Mouse (Mus musculus): Measurements from ENCODE around the gene Olfr1124. TPM values are rescaled to one million over a fixed set of nuclear protein-coding genes. Genes with fewer than 3 reads are reported as not detected.
"Not testable (repeated sequence)": the region's sequence is repeated elsewhere in the genome, so short reads cannot be mapped to it uniquely, and the experiment has no call there.

Gene Olfr1124
- 0.10 TPM in 1 of 2 replicates, not detected in the other for polyA plus RNA-seq (2014; fragmentation: Nextera tagmentation; extraction: Ambion mirVana)

- no peak for ATAC-seq (ENCODE audit: low FRiP score, low TSS enrichment)
- Histone ChIP-seq H3K27me3 (ENCODE audit: control insufficient read depth, insufficient read depth, low read length) (no peaks in the 10 kb centered on the region), H3K9ac (ENCODE audit: low read depth, low read length) (no peak within 1 kb of the TSS), H3K27ac (ENCODE audit: low read depth, low read length) (no peak within 1 kb of the TSS), H3K4me3 (ENCODE audit: low read length) (no peak within 1 kb of the TSS), H3K4me1 (ENCODE audit: control insufficient read depth, insufficient read depth, low read length) (no peaks in the 10 kb centered on the region), H3K4me2 (replicated peaks; ENCODE audit: low read depth, low read length) (no peak within 1 kb of the TSS), H3K9me3 (ENCODE audit: control insufficient read depth, low read length) (no peaks in the 10 kb centered on the region), H3K36me3 (ENCODE audit: control insufficient read depth, insufficient read depth, low read length) (no peaks in the 10 kb centered on the region)
- 89% methylated on average over 1 of the region's 1 CpGs for WGBS
Measured at GRCm38 (mm10) chr2:87429975-87430374, at the start of gene Olfr1124. Gene Olfr1124 (plus strand): TSS chr2:87430275.

GRCm38 (mm10) chr2:87383935-87384334, 46.1 kb upstream of the Olfr1124 start:
- no peak overlapping the region for H3K4me2 ChIP-seq (replicated peaks; ENCODE audit: low read depth, low read length)
- no peak overlapping the region for H3K27ac ChIP-seq (ENCODE audit: low read depth, low read length)
- no peak overlapping the region for H3K4me3 ChIP-seq (ENCODE audit: low read length)
- H3K4me1 ChIP-seq (ENCODE audit: control insufficient read depth, insufficient read depth, low read length) = no peaks in the 10 kb centered on the region
- H3K36me3 ChIP-seq (ENCODE audit: control insufficient read depth, insufficient read depth, low read length) = no peaks in the 10 kb centered on the region
- H3K9ac ChIP-seq (ENCODE audit: low read depth, low read length) = no peak overlapping the region
- ATAC-seq (ENCODE audit: low FRiP score, low TSS enrichment) = no peak
- WGBS = 80% methylated on average over 2 of the region's 2 CpGs
- H3K27me3 ChIP-seq (ENCODE audit: control insufficient read depth, insufficient read depth, low read length) = no peaks in the 10 kb centered on the region
- H3K9me3 ChIP-seq (ENCODE audit: control insufficient read depth, low read length) = no peaks in the 10 kb centered on the region

- Histone ChIP-seq H3K27me3 (ENCODE audit: control insufficient read depth, insufficient read depth, low read length) (no peaks in the 10 kb centered on the region), H3K36me3 (ENCODE audit: control insufficient read depth, insufficient read depth, low read length) (no peaks in the 10 kb centered on the region), H3K27ac (ENCODE audit: low read depth, low read length) (no peak within 1 kb of the TSS), H3K4me3 (ENCODE audit: low read length) (no peak within 1 kb of the TSS), H3K9me3 (ENCODE audit: control insufficient read depth, low read length) (no peaks in the 10 kb centered on the region), H3K4me1 (ENCODE audit: control insufficient read depth, insufficient read depth, low read length) (no peaks in the 10 kb centered on the region), H3K4me2 (replicated peaks; ENCODE audit: low read depth, low read length) (no peak within 1 kb of the TSS), H3K9ac (ENCODE audit: low read depth, low read length) (no peak within 1 kb of the TSS)
- WGBS = 87% methylated on average over 2 of the region's 2 CpGs
- ATAC-seq (ENCODE audit: low FRiP score, low TSS enrichment) = no peak
Measured at GRCm38 (mm10) chr2:87385549-87385948, 44.5 kb upstream of the Olfr1124 start, which contains the start of gene Olfr1122. Gene Olfr1122 (plus strand): TSS chr2:87385849.

GRCm38 (mm10) chr2:87393605-87394004, 36.5 kb upstream of the Olfr1124 start:
- H3K4me3 ChIP-seq (ENCODE audit: low read length); H3K4me2 ChIP-seq (replicated peaks; ENCODE audit: low read depth, low read length); H3K27ac ChIP-seq (ENCODE audit: low read depth, low read length); H3K9ac ChIP-seq (ENCODE audit: low read depth, low read length); H3K9me3 ChIP-seq (ENCODE audit: control insufficient read depth, low read length); H3K4me1 ChIP-seq (ENCODE audit: control insufficient read depth, insufficient read depth, low read length); H3K27me3 ChIP-seq (ENCODE audit: control insufficient read depth, insufficient read depth, low read length); H3K36me3 ChIP-seq (ENCODE audit: control insufficient read depth, insufficient read depth, low read length): not testable (repeated sequence)
- 0 out of 2 replicates have a peak, but pooled peaks have one; percentile 28 for ATAC-seq (ENCODE audit: low FRiP score, low TSS enrichment)
- 91% methylated on average over 5 of the region's 5 CpGs for WGBS

- not testable (repeated sequence) for H3K9me3 ChIP-seq (ENCODE audit: control insufficient read depth, low read length); H3K4me2 ChIP-seq (replicated peaks; ENCODE audit: low read depth, low read length); H3K4me1 ChIP-seq (ENCODE audit: control insufficient read depth, insufficient read depth, low read length); H3K27me3 ChIP-seq (ENCODE audit: control insufficient read depth, insufficient read depth, low read length); ATAC-seq (ENCODE audit: low FRiP score, low TSS enrichment); H3K36me3 ChIP-seq (ENCODE audit: control insufficient read depth, insufficient read depth, low read length); H3K9ac ChIP-seq (ENCODE audit: low read depth, low read length); H3K27ac ChIP-seq (ENCODE audit: low read depth, low read length); H3K4me3 ChIP-seq (ENCODE audit: low read length)
- WGBS = 83% methylated on average over 7 of the region's 7 CpGs
Measured at GRCm38 (mm10) chr2:87394686-87395085, 35.4 kb upstream of the Olfr1124 start.

DNA sequence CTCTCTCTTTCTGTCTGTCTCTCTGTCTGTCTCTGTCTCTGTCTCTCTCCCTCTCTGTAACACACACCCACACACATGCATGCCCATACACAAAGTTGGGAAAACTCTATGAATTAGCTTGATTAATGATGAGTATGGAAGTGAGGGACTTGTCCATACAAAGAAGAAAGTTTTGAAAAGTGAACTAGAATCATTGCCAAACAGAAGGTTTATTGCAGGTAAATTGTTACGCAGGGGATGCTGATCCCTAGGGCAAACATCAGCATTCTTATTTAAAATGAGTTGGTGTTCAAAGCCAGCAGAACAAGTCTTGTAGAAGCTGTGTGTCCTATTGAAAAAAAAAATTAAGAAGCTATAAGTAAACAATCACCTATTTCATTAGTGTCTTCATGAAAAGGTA, 13.7 kb upstream of the Olfr1124 start, which contains the start of gene Olfr1123:
Olfr1123 (plus strand) TSS at position 301 of the 400 bp plus-strand sequence.
- Histone ChIP-seq H3K27ac (ENCODE audit: low read depth, low read length) (no peak within 1 kb of the TSS), H3K9ac (ENCODE audit: low read depth, low read length) (no peak within 1 kb of the TSS), H3K27me3 (ENCODE audit: control insufficient read depth, insufficient read depth, low read length) (no peaks in the 10 kb centered on the region), H3K9me3 (ENCODE audit: control insufficient read depth, low read length) (no peaks in the 10 kb centered on the region), H3K36me3 (ENCODE audit: control insufficient read depth, insufficient read depth, low read length) (no peaks in the 10 kb centered on the region), H3K4me3 (ENCODE audit: low read length) (no peak within 1 kb of the TSS), H3K4me2 (replicated peaks; ENCODE audit: low read depth, low read length) (no peak within 1 kb of the TSS), H3K4me1 (ENCODE audit: control insufficient read depth, insufficient read depth, low read length) (no peaks in the 10 kb centered on the region)
- ATAC-seq (ENCODE audit: low FRiP score, low TSS enrichment) = no peak
- 80% methylated on average over 1 of the region's 1 CpGs for WGBS

DNA sequence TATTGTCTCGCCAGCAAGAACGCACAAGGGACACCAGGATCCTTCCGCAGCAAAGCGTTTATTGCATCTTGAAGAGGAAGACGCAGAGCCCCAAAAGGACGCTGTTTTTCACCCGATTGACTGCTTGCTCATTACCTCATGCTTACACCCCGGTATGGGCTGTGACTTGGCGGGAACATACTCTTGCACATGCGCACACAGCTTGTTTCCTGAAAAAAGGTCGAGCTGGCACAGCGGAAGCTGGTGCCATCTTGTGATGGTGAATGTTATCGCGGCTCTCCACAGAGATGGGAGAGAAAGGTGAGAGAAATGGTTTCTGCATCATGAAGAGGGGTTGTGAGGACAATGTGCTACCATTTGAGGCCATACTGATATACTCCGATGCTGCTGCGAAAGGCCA, 7.7 kb downstream of the Olfr1124 start:
- no peak overlapping the region for H3K27ac ChIP-seq (ENCODE audit: low read depth, low read length)
- 91% methylated on average over 16 of the region's 16 CpGs for WGBS
- ATAC-seq (ENCODE audit: low FRiP score, low TSS enrichment) = no peak

GRCm38 (mm10) chr2:87453662-87454061, 23.6 kb downstream of the Olfr1124 start, which contains the start of gene Olfr1126:
Gene Olfr1126 (plus strand): TSS chr2:87453962.
- H3K4me1 ChIP-seq (ENCODE audit: control insufficient read depth, insufficient read depth, low read length) = no peaks in the 10 kb centered on the region
- no peak for ATAC-seq (ENCODE audit: low FRiP score, low TSS enrichment)
- no peaks in the 10 kb centered on the region for H3K36me3 ChIP-seq (ENCODE audit: control insufficient read depth, insufficient read depth, low read length)

More for the DNA sequence above, 7.7 kb downstream of the Olfr1124 start:
- H3K27me3 ChIP-seq (ENCODE audit: control insufficient read depth, insufficient read depth, low read length) = no peaks in the 10 kb centered on the region
- no peak overlapping the region for H3K4me2 ChIP-seq (replicated peaks; ENCODE audit: low read depth, low read length)
- no peaks in the 10 kb centered on the region for H3K36me3 ChIP-seq (ENCODE audit: control insufficient read depth, insufficient read depth, low read length)
- H3K9me3 ChIP-seq (ENCODE audit: control insufficient read depth, low read length) = no peaks in the 10 kb centered on the region
- no peaks in the 10 kb centered on the region for H3K4me1 ChIP-seq (ENCODE audit: control insufficient read depth, insufficient read depth, low read length)
- no peak overlapping the region for H3K9ac ChIP-seq (ENCODE audit: low read depth, low read length)
- no peak overlapping the region for H3K4me3 ChIP-seq (ENCODE audit: low read length)

GRCm38 (mm10) chr2:87461769-87462168, 31.7 kb downstream of the Olfr1124 start:
- Histone ChIP-seq H3K27ac (ENCODE audit: low read depth, low read length) (no peak overlapping the region), H3K4me2 (replicated peaks; ENCODE audit: low read depth, low read length) (no peak overlapping the region), H3K9me3 (ENCODE audit: control insufficient read depth, low read length) (no peaks in the 10 kb centered on the region), H3K9ac (ENCODE audit: low read depth, low read length) (no peak overlapping the region), H3K27me3 (ENCODE audit: control insufficient read depth, insufficient read depth, low read length) (no peaks in the 10 kb centered on the region), H3K36me3 (ENCODE audit: control insufficient read depth, insufficient read depth, low read length) (no peaks in the 10 kb centered on the region), H3K4me3 (ENCODE audit: low read length) (no peak overlapping the region), H3K4me1 (ENCODE audit: control insufficient read depth, insufficient read depth, low read length) (no peaks in the 10 kb centered on the region)
- WGBS = 93% methylated on average over 4 of the region's 4 CpGs
- no peak for ATAC-seq (ENCODE audit: low FRiP score, low TSS enrichment)

More at GRCm38 (mm10) chr2:87453662-87454061, 23.6 kb downstream of the Olfr1124 start, which contains the start of gene Olfr1126:
- Histone ChIP-seq H3K9ac (ENCODE audit: low read depth, low read length) (no peak within 1 kb of the TSS), H3K9me3 (ENCODE audit: control insufficient read depth, low read length) (no peaks in the 10 kb centered on the region), H3K27me3 (ENCODE audit: control insufficient read depth, insufficient read depth, low read length) (no peaks in the 10 kb centered on the region), H3K4me2 (replicated peaks; ENCODE audit: low read depth, low read length) (no peak within 1 kb of the TSS), H3K27ac (ENCODE audit: low read depth, low read length) (no peak within 1 kb of the TSS), H3K4me3 (ENCODE audit: low read length) (no peak within 1 kb of the TSS)
